Mouse (Mus musculus) neural tube, embryonic 13.5 days (tissue): ENCODE measurements at regions not wholly inside any gene's neighbourhood (a gene's known extent, or its start where the extent isn't known, plus 50 kb on each side); places are given as distances from the start of the nearest gene placed in this dataset.

Source experiments
- ATAC-seq: fragments of 200-750 bp; cut with Nextera tagmentation; 2 replicates; pipeline ENCODE4 v1.8.0; 2017; ENCODE audit warnings: low read depth, mild to moderate bottlenecking, moderate TSS enrichment, moderate library complexity
- H3K27ac ChIP-seq: fragments of 300-500 bp; sonication (generic); replicated peaks from 2 replicates; pipeline ENCODE4 v1.5.1; 2015; ENCODE audit warnings: moderate library complexity, mild to moderate bottlenecking, inconsistent platforms
- H3K27me3 ChIP-seq: fragments of 300-500 bp; sonication (generic); 2 replicates; pipeline ENCODE4 v1.6.1; 2015; ENCODE audit warnings: mild to moderate bottlenecking, inconsistent platforms
- H3K36me3 ChIP-seq: fragments of 300-500 bp; sonication (generic); 2 replicates; pipeline ENCODE4 v1.6.1; 2015; ENCODE audit warnings: mild to moderate bottlenecking, inconsistent platforms
- H3K4me1 ChIP-seq: fragments of 300-500 bp; sonication (generic); replicated peaks from 2 replicates; pipeline ENCODE4 v1.6.1; 2015; ENCODE audit warnings: inconsistent platforms
- H3K4me2 ChIP-seq: fragments of 300-500 bp; sonication (generic); 2 replicates; pipeline ENCODE4 v1.6.1; 2015; ENCODE audit warnings: inconsistent platforms, mild to moderate bottlenecking, moderate library complexity
- H3K4me3 ChIP-seq: fragments of 300-500 bp; sonication (generic); 2 replicates; pipeline ENCODE4 v1.5.1; 2015; ENCODE audit warnings: mild to moderate bottlenecking, inconsistent platforms
- H3K9ac ChIP-seq: fragments of 300-500 bp; sonication (generic); 2 replicates; pipeline ENCODE4 v1.6.1; 2015; ENCODE audit warnings: moderate library complexity, mild to moderate bottlenecking, inconsistent platforms
- H3K9me3 ChIP-seq: fragments of 300-500 bp; sonication (generic); 2 replicates; pipeline ENCODE4 v1.6.1; 2016; ENCODE audit warnings: inconsistent platforms
- WGBS: fragments of 180-500 bp; shearing (Covaris S2); methylation state at CpG from one replicate; pipeline ENCODE4 v1.1.7; 2015; 5-methylcytosine and 5-hydroxymethylcytosine counted together

DNA sequence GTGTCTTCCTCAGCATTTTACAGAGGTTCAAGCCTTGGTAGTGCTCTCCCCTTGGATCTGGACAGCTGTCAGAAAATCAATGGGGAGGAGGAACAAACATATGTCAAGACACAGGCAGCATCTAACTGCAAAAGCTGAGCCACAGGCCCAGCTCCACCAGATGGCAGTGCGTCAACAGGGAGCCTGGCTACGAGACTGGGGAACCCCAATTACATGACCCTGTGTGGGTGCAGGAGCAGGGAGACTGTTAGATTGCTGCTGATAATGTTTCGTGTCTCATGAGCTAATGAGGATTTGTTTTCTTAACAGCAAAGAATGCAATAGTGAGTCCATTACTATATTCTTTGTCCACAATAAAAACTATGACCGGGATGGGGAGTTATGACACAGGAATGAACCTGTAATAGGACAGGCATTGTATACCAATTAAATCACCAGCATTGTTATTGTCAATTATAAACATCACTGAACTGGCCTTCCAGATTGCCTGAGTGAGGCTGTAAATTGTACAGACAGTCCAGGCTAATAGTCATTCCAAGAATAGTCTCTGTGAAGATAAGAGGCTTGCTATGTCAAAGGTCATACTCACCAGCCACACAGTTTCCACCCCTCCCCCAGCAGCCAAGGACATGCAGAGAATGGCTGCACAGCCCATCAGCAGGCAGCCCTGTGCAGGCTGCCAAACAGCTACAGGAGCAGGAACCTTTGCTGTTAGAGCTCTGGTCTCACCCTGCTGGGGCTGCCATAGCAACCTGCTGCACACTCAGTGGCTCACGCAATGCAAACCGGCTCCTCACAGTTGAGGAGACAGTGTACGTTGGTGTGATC is 58.8 kb upstream of the Barx2 start:
- no peaks in the 10 kb centered on the region for H3K27me3 ChIP-seq
- WGBS: 6% methylated on average over 7 of the region's 7 CpGs

DNA sequence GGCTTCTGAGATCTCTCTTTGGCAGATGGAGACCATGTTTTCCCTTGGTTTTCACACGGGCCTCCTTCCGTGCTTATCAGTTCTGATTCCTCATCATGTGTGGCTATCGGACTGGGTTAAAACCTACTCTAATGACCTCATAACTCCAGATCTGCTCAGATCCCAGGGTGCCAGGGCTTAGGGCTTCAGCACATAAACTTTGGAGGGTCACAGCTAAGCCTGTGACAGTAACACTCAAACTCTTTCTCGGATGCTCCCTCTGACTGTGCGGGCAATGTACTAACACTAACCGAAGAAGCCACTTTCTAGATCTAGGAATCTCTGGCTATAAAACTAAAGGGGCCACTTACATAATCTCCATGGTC is 59.3 kb upstream of the Barx2 start:
- H3K36me3 ChIP-seq: no peaks in the 10 kb centered on the region
- WGBS: 42% methylated on average over 6 of the region's 6 CpGs
- no peaks in the 10 kb centered on the region for H3K9me3 ChIP-seq
- peak; percentile 44; the same call in 1 of the 2 replicates for ATAC-seq
- no peak overlapping the region for H3K9ac ChIP-seq
- no peaks in the 10 kb centered on the region for H3K27me3 ChIP-seq
- 0 out of 2 replicates have a peak overlapping the region, but pooled peaks have one; percentile 9 for H3K4me2 ChIP-seq
- H3K27ac ChIP-seq: peak overlapping the region; percentile 57
- H3K4me1 ChIP-seq: peaks cover 16% of the 10 kb centered on the region
- no peak overlapping the region for H3K4me3 ChIP-seq

More for the DNA sequence above, 58.8 kb upstream of the Barx2 start:
- Histone ChIP-seq H3K9ac (no peak overlapping the region), H3K4me1 (peaks cover 16% of the 10 kb centered on the region), H3K4me3 (no peak overlapping the region), H3K36me3 (no peaks in the 10 kb centered on the region), H3K27ac (peak overlapping the region; percentile 57), H3K4me2 (0 out of 2 replicates have a peak overlapping the region, but pooled peaks have one; percentile 9), H3K9me3 (no peaks in the 10 kb centered on the region)
- ATAC-seq: peak; percentile 96

DNA sequence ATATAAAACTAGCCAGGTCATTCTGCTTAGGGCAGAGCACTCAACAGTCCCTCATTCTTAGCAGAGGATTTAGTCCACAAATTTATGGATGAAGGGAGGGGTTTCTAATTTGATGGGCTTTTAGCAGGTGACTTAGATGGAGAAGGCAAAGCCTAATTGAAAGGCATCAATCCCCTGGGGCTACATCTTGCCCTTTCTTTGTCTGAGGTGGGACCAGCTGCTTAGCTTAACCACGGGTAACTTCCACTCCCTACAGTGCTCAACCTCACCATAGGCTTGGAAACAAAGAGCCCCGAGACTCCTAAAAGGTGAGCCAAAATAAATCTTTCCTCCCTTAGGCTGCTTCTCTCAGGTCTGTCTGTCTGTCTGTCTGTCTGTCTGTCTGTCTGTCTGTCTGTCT is 62.9 kb upstream of the Barx2 start:
- Histone ChIP-seq H3K36me3 (no peaks in the 10 kb centered on the region), H3K9me3 (peaks cover 9% of the 10 kb centered on the region), H3K4me2 (no peak overlapping the region), H3K9ac (no peak overlapping the region), H3K27me3 (no peaks in the 10 kb centered on the region), H3K4me1 (peaks cover 16% of the 10 kb centered on the region), H3K4me3 (no peak overlapping the region), H3K27ac (no peak overlapping the region)
- no peak for ATAC-seq
- 29% methylated on average over 2 of the region's 2 CpGs for WGBS

DNA sequence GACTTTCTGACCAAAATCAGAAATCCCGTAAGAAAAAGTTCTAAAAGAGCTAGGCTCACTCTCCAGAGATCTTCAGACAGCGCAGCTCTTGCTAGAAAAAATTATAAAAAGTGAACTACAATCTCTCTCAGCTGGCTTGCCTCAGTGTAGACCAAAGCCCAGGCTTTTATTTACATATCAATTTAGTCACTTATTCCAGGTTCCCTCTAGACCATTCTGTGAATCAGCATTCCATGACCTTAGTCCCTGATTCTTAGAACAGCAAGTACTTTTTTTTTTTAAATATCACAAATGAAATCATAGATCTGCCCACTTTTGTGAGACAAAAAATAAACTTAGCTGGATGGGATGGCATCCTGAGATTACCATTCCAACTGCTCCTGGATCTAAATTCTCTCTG is 64.8 kb upstream of the Barx2 start:
- Histone ChIP-seq H3K27me3 (no peaks in the 10 kb centered on the region), H3K4me2 (no peak overlapping the region), H3K4me1 (0 out of 2 replicates have a peak, but pooled peaks cover 3% of the 10 kb centered on the region), H3K9me3 (peaks cover 9% of the 10 kb centered on the region), H3K27ac (no peak overlapping the region), H3K9ac (no peak overlapping the region), H3K36me3 (no peaks in the 10 kb centered on the region), H3K4me3 (no peak overlapping the region)
- 97% methylated on average over 2 of the region's 2 CpGs for WGBS
- no peak for ATAC-seq

DNA sequence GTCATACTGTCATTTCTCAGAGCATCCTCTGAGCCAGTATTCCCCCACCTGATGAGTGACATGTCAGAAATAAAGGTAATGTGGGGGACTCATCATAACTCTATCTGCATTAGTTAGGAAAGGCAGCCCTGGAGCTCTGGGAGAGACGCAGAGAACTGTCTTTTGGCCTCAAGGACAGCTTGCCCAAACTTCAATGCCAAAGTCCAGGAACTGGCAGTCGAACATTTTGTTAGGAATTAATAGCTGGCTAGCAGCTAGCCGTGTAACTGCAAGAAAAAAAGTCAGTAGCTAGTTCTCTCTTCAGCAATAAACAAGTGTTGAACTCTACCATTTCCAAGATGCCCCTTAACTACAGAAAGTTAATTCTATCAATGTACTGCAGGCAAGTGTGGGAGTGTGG is 65.9 kb upstream of the Barx2 start:
- Histone ChIP-seq H3K4me3 (no peak overlapping the region), H3K27ac (no peak overlapping the region), H3K4me2 (no peak overlapping the region), H3K36me3 (no peaks in the 10 kb centered on the region), H3K4me1 (no peaks in the 10 kb centered on the region), H3K27me3 (no peaks in the 10 kb centered on the region), H3K9me3 (peaks cover 9% of the 10 kb centered on the region), H3K9ac (no peak overlapping the region)
- 94% methylated on average over 3 of the region's 3 CpGs for WGBS
- no peak for ATAC-seq

DNA sequence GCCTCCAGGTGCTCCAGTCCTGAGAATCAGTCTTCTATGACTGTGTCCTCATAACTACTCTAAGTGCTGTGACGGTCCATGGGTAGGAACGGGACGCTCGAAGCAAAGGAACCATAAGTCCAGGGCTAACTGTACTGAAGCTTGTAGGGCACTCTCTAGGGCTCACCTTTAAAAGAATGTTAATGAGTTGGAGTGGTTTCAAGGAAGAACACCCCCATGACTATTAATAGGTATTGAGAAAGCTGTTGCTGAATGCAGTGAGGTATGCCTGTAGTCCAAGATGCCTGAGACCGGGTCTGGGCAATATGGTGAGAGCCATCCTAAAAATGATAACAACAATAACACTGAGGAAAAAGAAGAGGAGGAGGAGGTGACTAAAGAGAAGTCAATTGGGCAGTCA is 67.2 kb upstream of the Barx2 start:
- no peak for ATAC-seq
- H3K27ac ChIP-seq: no peak overlapping the region
- H3K36me3 ChIP-seq: no peaks in the 10 kb centered on the region
- H3K9me3 ChIP-seq: peaks cover 9% of the 10 kb centered on the region
- H3K4me3 ChIP-seq: no peak overlapping the region
- H3K9ac ChIP-seq: no peak overlapping the region
- no peaks in the 10 kb centered on the region for H3K27me3 ChIP-seq
- H3K4me2 ChIP-seq: no peak overlapping the region
- no peaks in the 10 kb centered on the region for H3K4me1 ChIP-seq
- 94% methylated on average over 5 of the region's 5 CpGs for WGBS

DNA sequence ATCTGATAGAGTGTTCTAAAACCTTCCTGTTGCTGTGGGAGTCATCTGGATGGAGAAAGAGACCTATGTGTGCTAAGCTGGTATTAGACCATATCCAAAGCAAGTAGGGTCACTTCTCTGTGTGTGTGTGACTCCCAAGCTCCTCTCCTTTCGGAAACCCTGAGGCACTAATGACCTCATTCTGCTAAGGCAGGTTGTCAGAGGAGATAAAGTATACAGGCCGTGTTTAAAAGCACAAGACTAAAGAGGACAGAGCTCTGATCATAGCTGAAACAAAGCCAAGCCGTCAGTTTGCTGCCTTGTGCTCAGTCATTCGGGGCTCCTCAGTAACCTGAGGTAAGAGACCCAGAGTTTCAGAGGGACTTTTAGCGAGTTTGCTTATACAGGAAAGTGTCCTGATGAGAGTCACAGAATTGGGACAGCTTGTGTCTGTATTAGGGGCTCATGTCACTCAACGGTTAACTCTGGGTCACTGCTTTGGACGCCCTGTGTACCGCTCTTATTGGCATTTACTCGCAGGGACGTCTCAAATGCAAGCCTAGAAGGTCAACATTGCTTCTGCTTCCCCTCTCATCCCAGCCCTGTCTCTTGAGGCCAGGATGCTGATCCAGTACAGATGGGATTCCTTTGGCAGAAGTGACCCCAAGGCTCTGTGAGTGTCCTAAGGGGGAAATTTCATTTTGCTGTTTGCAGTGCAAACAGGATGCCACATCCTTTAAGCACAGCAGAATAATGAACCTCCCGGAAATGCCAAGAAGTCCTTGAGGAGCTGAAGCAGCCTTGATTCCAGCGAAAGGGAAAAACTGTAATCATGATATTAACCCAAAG is 70.7 kb upstream of the Barx2 start:
- Histone ChIP-seq H3K4me2 (no peak overlapping the region), H3K27ac (no peak overlapping the region), H3K4me3 (no peak overlapping the region), H3K9me3 (no peaks in the 10 kb centered on the region), H3K27me3 (no peaks in the 10 kb centered on the region), H3K4me1 (no peaks in the 10 kb centered on the region), H3K9ac (no peak overlapping the region), H3K36me3 (no peaks in the 10 kb centered on the region)
- ATAC-seq: no peak
- WGBS: 68% methylated on average over 12 of the region's 12 CpGs

DNA sequence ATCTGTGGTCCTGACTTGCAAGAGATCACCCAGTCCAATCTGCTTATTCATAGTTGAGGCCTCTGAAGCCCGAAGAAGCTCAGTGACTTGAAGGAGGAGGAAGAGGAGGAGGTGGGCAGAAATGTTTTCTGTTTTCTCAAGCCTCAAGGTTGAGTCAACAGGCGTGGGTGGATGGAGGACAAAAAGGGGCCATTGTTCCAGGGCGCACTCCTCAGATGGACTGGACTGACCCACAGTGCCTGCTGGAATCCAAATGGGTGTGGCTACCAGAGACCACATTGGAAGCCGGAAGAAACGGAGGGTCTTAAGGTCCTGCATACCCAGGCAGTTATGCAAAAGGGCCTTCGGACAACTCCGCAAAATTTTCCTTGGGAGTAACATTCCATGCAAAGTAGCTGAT is 75.6 kb upstream of the Barx2 start:
- Histone ChIP-seq H3K9me3 (no peaks in the 10 kb centered on the region), H3K27me3 (no peaks in the 10 kb centered on the region), H3K36me3 (no peaks in the 10 kb centered on the region), H3K4me1 (peaks cover 11% of the 10 kb centered on the region), H3K4me2 (no peak overlapping the region), H3K4me3 (no peak overlapping the region), H3K27ac (no peak overlapping the region), H3K9ac (no peak overlapping the region)
- WGBS: 75% methylated on average over 7 of the region's 7 CpGs
- ATAC-seq: no peak

DNA sequence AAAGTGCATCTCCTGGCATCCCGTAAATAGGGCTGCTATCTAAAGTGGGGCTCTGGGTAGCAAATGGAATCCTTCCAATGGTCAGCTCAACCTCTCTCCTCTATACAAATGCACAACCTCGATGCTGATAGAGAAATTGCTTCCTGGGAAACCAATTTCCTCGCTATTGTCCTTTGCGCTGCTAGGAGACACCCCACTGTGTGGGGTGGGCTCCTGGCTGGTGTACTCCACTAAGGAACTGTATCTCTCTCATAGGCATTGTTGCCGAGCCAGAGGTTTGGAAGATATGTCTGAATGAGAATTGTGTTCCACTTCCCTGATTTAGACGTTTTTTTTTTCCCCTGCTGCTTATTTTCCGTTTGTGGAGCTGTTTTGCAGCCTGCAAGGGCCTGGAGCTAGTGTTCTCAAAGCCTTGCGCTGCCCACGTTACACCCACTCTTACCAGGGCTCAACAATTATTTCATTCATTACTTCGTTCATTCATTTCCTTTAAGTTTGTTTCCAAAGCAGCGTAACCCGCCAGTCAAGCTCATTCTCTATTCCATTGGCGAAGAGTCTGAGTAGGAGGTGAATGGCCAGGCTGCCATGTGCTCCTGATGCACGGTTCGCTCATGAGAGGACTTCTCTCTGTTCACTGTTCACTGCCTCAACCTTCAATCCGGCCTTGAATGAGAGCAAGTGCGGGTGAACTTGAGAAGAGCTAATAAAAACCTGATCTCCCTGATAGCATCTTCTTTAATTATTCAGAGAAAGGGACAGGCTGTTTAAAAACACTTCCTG is 76.5 kb upstream of the Barx2 start:
- no peak overlapping the region for H3K9ac ChIP-seq
- WGBS: 43% methylated on average over 17 of the region's 17 CpGs
- H3K27ac ChIP-seq: 0 out of 2 replicates have a peak overlapping the region, but pooled peaks have one; percentile 2
- H3K4me3 ChIP-seq: no peak overlapping the region
- no peak for ATAC-seq
- H3K4me1 ChIP-seq: peaks cover 11% of the 10 kb centered on the region
- H3K27me3 ChIP-seq: no peaks in the 10 kb centered on the region
- H3K9me3 ChIP-seq: no peaks in the 10 kb centered on the region
- H3K4me2 ChIP-seq: no peak overlapping the region; the same call in 1 of the 2 replicates
- H3K36me3 ChIP-seq: no peaks in the 10 kb centered on the region

- Histone ChIP-seq H3K27me3 (no peaks in the 10 kb centered on the region), H3K4me3 (no peak overlapping the region), H3K4me2 (no peak overlapping the region), H3K9me3 (no peaks in the 10 kb centered on the region), H3K9ac (no peak overlapping the region), H3K36me3 (no peaks in the 10 kb centered on the region), H3K27ac (no peak overlapping the region), H3K4me1 (peaks cover 11% of the 10 kb centered on the region)
- WGBS: 96% methylated on average over 4 of the region's 4 CpGs
- ATAC-seq: no peak
These were observed 77.2 kb upstream of the Barx2 start for GRCm38 (mm10) chr9:31990456-31990855.

GRCm38 (mm10) chr9:31993631-31994601 is 80.7 kb upstream of the Barx2 start:
- H3K27ac ChIP-seq: no peak overlapping the region
- H3K9ac ChIP-seq: no peak overlapping the region
- H3K4me1 ChIP-seq: peaks cover 11% of the 10 kb centered on the region
- H3K9me3 ChIP-seq: no peaks in the 10 kb centered on the region
- H3K27me3 ChIP-seq: no peaks in the 10 kb centered on the region
- no peak overlapping the region for H3K4me3 ChIP-seq
- H3K4me2 ChIP-seq: no peak overlapping the region
- no peaks in the 10 kb centered on the region for H3K36me3 ChIP-seq
- 76% methylated on average over 7 of the region's 7 CpGs for WGBS
- ATAC-seq: no peak
